In genomic region chr9:60837078-60837448, GRCm38 (mm10) we compare ENCODE assay signal across 8 mouse cellular contexts. TPM values are rescaled to one million over a fixed set of nuclear protein-coding genes. Genes with fewer than 3 reads are reported as not detected.
DNase-seq lines count a peak whose midpoint lies in the region; ATAC-seq and TF ChIP-seq lines count a peak whose summit lies in the region.

No protein-coding gene starts in this region.

- 20% methylated on average over 4 of the region's 4 CpGs for WGBS in kidney, postnatal 0 days
- 53% methylated on average over 4 of the region's 4 CpGs for WGBS in forebrain, embryonic 14.5 days
- WGBS in limb, embryonic 13.5 days, result 55% methylated on average over 4 of the region's 4 CpGs

- peak overlapping the region; percentile 62 for H3K4me2 ChIP-seq in kidney, postnatal 0 days (ENCODE audit: low read length)
- H3K4me2 ChIP-seq in forebrain, embryonic 14.5 days (ENCODE audit: low read length), result peak overlapping the region; percentile 53
- peak overlapping the region; percentile 58 for H3K4me2 ChIP-seq in limb, embryonic 13.5 days (replicated peaks)

- ATAC-seq in kidney, postnatal 0 days (replicated peaks; ENCODE audit: low FRiP score, low read depth), result peak; percentile 7; the same call in 1 of the 2 replicates
- ATAC-seq in forebrain, embryonic 14.5 days, result no peak
- no peak for ATAC-seq in limb, embryonic 13.5 days (ENCODE audit: low FRiP score, low read depth)

- H3K4me1 ChIP-seq in kidney, postnatal 0 days (replicated peaks; ENCODE audit: insufficient read depth, low read length), result peaks cover 31% of the 10 kb centered on the region; the same call in 1 of the 2 replicates
- peaks cover 7% of the 10 kb centered on the region for H3K4me1 ChIP-seq in brown adipose tissue, adult 24 weeks (ENCODE audit: control insufficient read depth, insufficient read depth, insufficient read length, low read length)
- H3K4me1 ChIP-seq in forebrain, embryonic 14.5 days (ENCODE audit: control insufficient read depth, insufficient read depth, low read length), result peaks cover 18% of the 10 kb centered on the region
- peaks cover 20% of the 10 kb centered on the region for H3K4me1 ChIP-seq in limb, embryonic 13.5 days

- H3K9ac ChIP-seq in kidney, postnatal 0 days (ENCODE audit: low read depth, low read length), result peak overlapping the region; percentile 62; the same call in 1 of the 2 replicates
- peak overlapping the region; percentile 50; the same call in 1 of the 2 replicates for H3K9ac ChIP-seq in forebrain, embryonic 14.5 days (ENCODE audit: low read length)
- 0 out of 2 replicates have a peak overlapping the region, but pooled peaks have one; percentile 59 for H3K9ac ChIP-seq in limb, embryonic 13.5 days

- DNase-seq in kidney, postnatal 0 days (ENCODE audit: low spot score), result no peak
- no peak for DNase-seq in kidney, postnatal 14 days
- DNase-seq in forebrain, embryonic 14.5 days (ENCODE audit: low spot score), result no peak
- no peak for DNase-seq in left cerebral cortex, adult 8-10 months (ENCODE audit: low spot score in 2 of 2)
- DNase-seq in layer of hippocampus, adult 18-20 months (ENCODE audit: low spot score in 2 of 2), result no peak
- DNase-seq in MN1 (ENCODE audit: low spot score), result no peak

- H3K9me3 ChIP-seq in kidney, postnatal 0 days (replicated peaks; ENCODE audit: low read length), result no peaks in the 10 kb centered on the region
- H3K9me3 ChIP-seq in forebrain, embryonic 14.5 days (replicated peaks; ENCODE audit: control insufficient read depth, low read length), result no peaks in the 10 kb centered on the region
- no peaks in the 10 kb centered on the region for H3K9me3 ChIP-seq in limb, embryonic 13.5 days

- H3K27me3 ChIP-seq in kidney, postnatal 0 days (ENCODE audit: insufficient read depth, low read length), result no peaks in the 10 kb centered on the region
- 0 out of 2 replicates have a peak, but pooled peaks cover 2% of the 10 kb centered on the region for H3K27me3 ChIP-seq in forebrain, embryonic 14.5 days (replicated peaks; ENCODE audit: control insufficient read depth, insufficient read depth, low read length)
- H3K27me3 ChIP-seq in limb, embryonic 13.5 days, result no peaks in the 10 kb centered on the region

- peak overlapping the region; percentile 88 for H3K27ac ChIP-seq in kidney, postnatal 0 days
- peak overlapping the region; percentile 87 for H3K27ac ChIP-seq in brown adipose tissue, adult 24 weeks (replicated peaks; ENCODE audit: low read depth, low read length)
- H3K27ac ChIP-seq in forebrain, embryonic 14.5 days (ENCODE audit: low read depth, low read length), result no peak overlapping the region
- peak overlapping the region; percentile 69; the same call in 1 of the 2 replicates for H3K27ac ChIP-seq in limb, embryonic 13.5 days

- no peaks in the 10 kb centered on the region for H3K36me3 ChIP-seq in kidney, postnatal 0 days (ENCODE audit: insufficient read depth, low read length)
- no peaks in the 10 kb centered on the region for H3K36me3 ChIP-seq in forebrain, embryonic 14.5 days (ENCODE audit: control insufficient read depth, insufficient read depth, low read length)
- H3K36me3 ChIP-seq in limb, embryonic 13.5 days, result 0 out of 2 replicates have a peak, but pooled peaks cover 3% of the 10 kb centered on the region

- H3K4me3 ChIP-seq in kidney, postnatal 0 days (replicated peaks; ENCODE audit: low read depth, low read length), result peak overlapping the region; percentile 27
- peak overlapping the region; percentile 58 for H3K4me3 ChIP-seq in brown adipose tissue, adult 24 weeks (ENCODE audit: insufficient read depth, low read depth, low read length)
- H3K4me3 ChIP-seq in forebrain, embryonic 14.5 days (ENCODE audit: low read depth, low read length), result no peak overlapping the region
- H3K4me3 ChIP-seq in limb, embryonic 13.5 days, result no peak overlapping the region

- TF ChIP-seq CTCF in kidney, postnatal 0 days (IDR thresholded peaks at IDR 0.05; ENCODE audit: low read depth), result no peak

RNA-seq across cellular contexts. Expression of gene Uaca, which starts 42.7 kb away (rescaled TPM):
- polyA plus RNA-seq in kidney, postnatal 0 days (2015; fragmentation: Nextera tagmentation; extraction: Ambion mirVana), result 26.9 and 30.5 TPM in 2 replicates
- 11.8 and 13.8 TPM in 2 replicates for polyA plus RNA-seq in brown adipose tissue, adult 24 weeks (2012; ENCODE audit: insufficient read depth, insufficient read length, missing spikeins)
- 12.5 and 13.5 TPM in 2 replicates for polyA plus RNA-seq in forebrain, embryonic 14.5 days (2014; fragmentation: Nextera tagmentation; extraction: Ambion mirVana)
- 29.6 and 31.4 TPM in 2 replicates for polyA plus RNA-seq in limb, embryonic 13.5 days (2015; fragmentation: Nextera tagmentation; extraction: Ambion mirVana)
- 10 to 100 TPM in 1 of 4 experiments, 1 to 10 TPM in 3; 6.8 to 10.6 (median 7.5) TPM for total RNA-seq in left cerebral cortex, adult 8-10 months (2022)
- 1 to 10 TPM; 5.5 to 6.3 TPM for total RNA-seq in layer of hippocampus, adult 18-20 months (2021)

Comparison
In these comparisons a context has a peak if more than half of its experiments do, and no peak if none do; other contexts are left out.
1. H3K4me3 ChIP-seq: peak in kidney, postnatal 0 days (single experiment) and brown adipose tissue, adult 24 weeks (single experiment); none in forebrain, embryonic 14.5 days (single experiment) and limb, embryonic 13.5 days (single experiment).
2. Peak in every context shown above with its lines, with median percentiles within 50 percentile points of each other: H3K4me2 ChIP-seq and H3K9ac ChIP-seq.